Comparison of ENCODE assay signal across 12 mouse cellular contexts in genomic region chr15:96874145-96874544, GRCm38 (mm10).
A peak's percentile ranks its signal among the peaks of the same experiment; 100 is the strongest.
DNase-seq lines count a peak whose midpoint lies in the region; ATAC-seq and TF ChIP-seq lines count a peak whose summit lies in the region.
"Had no signal": no experiment of that assay in that cellular context is flagged by ENCODE, and none has a peak within 500 bp of the region (broad histone marks: within the 10 kb centered on the region; RNA-seq: fewer than 3 reads in every experiment).

No protein-coding gene starts in this region.

- WGBS in midbrain, embryonic 11.5 days = 86% methylated on average over 8 of the region's 8 CpGs
- WGBS in midbrain, embryonic 15.5 days = 77% methylated on average over 8 of the region's 8 CpGs
- 73% methylated on average over 8 of the region's 8 CpGs for WGBS in forebrain, postnatal 0 days

- H3K27ac ChIP-seq in gastrocnemius, adult 2 months = peak overlapping the region; percentile 67; the same call in 1 of the 2 replicates
- H3K27ac ChIP-seq in midbrain, embryonic 11.5 days (ENCODE audit: low read depth, low read length) = no peak overlapping the region
- H3K27ac ChIP-seq in midbrain, embryonic 15.5 days = no peak overlapping the region
- H3K27ac ChIP-seq in forebrain, postnatal 0 days (ENCODE audit: low read depth, low read length) = no peak overlapping the region
- H3K27ac ChIP-seq: neural tube, embryonic 15.5 days had no signal

- ATAC-seq in midbrain, embryonic 11.5 days (ENCODE audit: low FRiP score) = no peak
- no peak for ATAC-seq in midbrain, embryonic 15.5 days (replicated peaks)
- ATAC-seq in forebrain, postnatal 0 days = no peak
- ATAC-seq in inflammation-experienced regulatory T-cells, adult 6 months = no peak

- no peak overlapping the region for H3K9ac ChIP-seq in midbrain, embryonic 11.5 days (ENCODE audit: low read length)
- H3K9ac ChIP-seq in midbrain, embryonic 15.5 days = no peak overlapping the region
- no peak overlapping the region for H3K9ac ChIP-seq in forebrain, postnatal 0 days
- H3K9ac ChIP-seq: neural tube, embryonic 15.5 days had no signal

- no peaks in the 10 kb centered on the region for H3K4me1 ChIP-seq in midbrain, embryonic 11.5 days (ENCODE audit: control insufficient read depth, insufficient read depth, low read length)
- no peaks in the 10 kb centered on the region for H3K4me1 ChIP-seq in midbrain, embryonic 15.5 days
- no peaks in the 10 kb centered on the region for H3K4me1 ChIP-seq in forebrain, postnatal 0 days (ENCODE audit: insufficient read depth)
- H3K4me1 ChIP-seq: neural tube, embryonic 15.5 days had no signal

- intact Hi-C loops in gastrocnemius, adult 2 months (cut with DNase I) = no loop called here
- intact Hi-C loops in gastrocnemius, postnatal 36 days (cut with DNase I) = no loop called here

- DNase-seq in gastrocnemius, adult 2 months = no peak
- DNase-seq in gastrocnemius, postnatal 36 days = no peak
- DNase-seq in midbrain, embryonic 11.5 days (ENCODE audit: low spot score, missing footprints) = peak; percentile 77
- peak; percentile 38 to 46 for DNase-seq in kidney, postnatal 25 days
- DNase-seq in spleen, postnatal 4 days (ENCODE audit: low spot score in 2 of 2) = no peak
- no peak for DNase-seq in forebrain, postnatal 0 days
- DNase-seq: cerebellum, postnatal 25 days; midbrain, embryonic 14.5 days; thymus, postnatal 25 days had no signal

- no peak for TF ChIP-seq CTCF in gastrocnemius, adult 2 months (IDR thresholded peaks at IDR 0.05)
- no peak for TF ChIP-seq CTCF in forebrain, postnatal 0 days (IDR thresholded peaks at IDR 0.05; ENCODE audit: low read depth)

- H3K4me2 ChIP-seq in midbrain, embryonic 11.5 days = no peak overlapping the region
- H3K4me2 ChIP-seq in midbrain, embryonic 15.5 days = no peak overlapping the region
- H3K4me2 ChIP-seq in forebrain, postnatal 0 days (ENCODE audit: low read depth) = no peak overlapping the region
- H3K4me2 ChIP-seq: neural tube, embryonic 15.5 days had no signal

- H3K36me3 ChIP-seq in midbrain, embryonic 11.5 days (ENCODE audit: control insufficient read depth, insufficient read depth, low read length) = no peaks in the 10 kb centered on the region
- no peaks in the 10 kb centered on the region for H3K36me3 ChIP-seq in midbrain, embryonic 15.5 days (replicated peaks)
- no peaks in the 10 kb centered on the region for H3K36me3 ChIP-seq in forebrain, postnatal 0 days (ENCODE audit: insufficient read depth)
- H3K36me3 ChIP-seq: neural tube, embryonic 15.5 days had no signal

- no peaks in the 10 kb centered on the region for H3K9me3 ChIP-seq in midbrain, embryonic 11.5 days (ENCODE audit: control insufficient read depth, low read length)
- H3K9me3 ChIP-seq in midbrain, embryonic 15.5 days = no peaks in the 10 kb centered on the region
- H3K9me3 ChIP-seq in forebrain, postnatal 0 days (ENCODE audit: low read length) = no peaks in the 10 kb centered on the region
- H3K9me3 ChIP-seq: neural tube, embryonic 15.5 days had no signal

- H3K4me3 ChIP-seq in gastrocnemius, adult 2 months = no peak overlapping the region
- no peak overlapping the region for H3K4me3 ChIP-seq in midbrain, embryonic 11.5 days (ENCODE audit: low read depth, low read length)
- H3K4me3 ChIP-seq in midbrain, embryonic 15.5 days = no peak overlapping the region
- H3K4me3 ChIP-seq in forebrain, postnatal 0 days (ENCODE audit: low read depth, low read length) = no peak overlapping the region
- H3K4me3 ChIP-seq: neural tube, embryonic 15.5 days had no signal

- no peaks in the 10 kb centered on the region for H3K27me3 ChIP-seq in midbrain, embryonic 11.5 days (ENCODE audit: control insufficient read depth, insufficient read depth, low read length)
- H3K27me3 ChIP-seq in midbrain, embryonic 15.5 days (replicated peaks) = no peaks in the 10 kb centered on the region
- H3K27me3 ChIP-seq in forebrain, postnatal 0 days (ENCODE audit: insufficient read depth, low read length) = no peaks in the 10 kb centered on the region
- H3K27me3 ChIP-seq: neural tube, embryonic 15.5 days had no signal

Comparison
In these comparisons a context has a peak if more than half of its experiments do, and no peak if none do; other contexts are left out.
1. DNase-seq: peak in midbrain, embryonic 11.5 days (single experiment) and kidney, postnatal 25 days (2 of 2); none in gastrocnemius, adult 2 months (single experiment), gastrocnemius, postnatal 36 days (0 of 2), spleen, postnatal 4 days (0 of 2) and forebrain, postnatal 0 days (single experiment).